Mouse (Mus musculus) kidney, postnatal 25 days (tissue): ENCODE data around the gene Capza1.
"Not testable (repeated sequence)": the region's sequence is repeated elsewhere in the genome, so short reads cannot be mapped to it uniquely, and the experiment has no call there.

Experiments
- DNase-seq, 2 experiments: peaks; one replicate each; pipeline ENCODE4 v3.0.0; 2021; ENCODE audit warnings: mixed read lengths in 2 of 2

Capza1 gene

DNA sequence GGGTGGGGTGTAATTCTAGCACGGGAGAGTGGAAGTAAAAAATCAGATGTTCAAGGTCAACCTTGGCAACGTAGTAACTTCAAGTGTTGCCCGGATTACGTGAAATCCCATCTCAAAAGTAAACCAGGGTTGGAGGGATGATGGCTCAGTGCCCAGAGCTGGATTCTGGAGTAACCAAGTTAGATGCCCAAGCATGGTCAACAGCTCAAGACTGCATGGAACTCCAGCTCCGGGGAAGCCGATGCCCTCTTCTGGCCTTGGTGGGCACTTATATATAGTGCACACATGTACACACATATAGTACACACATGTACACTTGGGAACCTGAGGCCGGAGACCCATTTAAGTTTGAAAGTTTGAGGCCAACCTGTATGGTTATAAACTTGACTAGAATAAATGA lies 48.2 kb downstream of the Capza1 start:
- DNase-seq, result no peak

DNA sequence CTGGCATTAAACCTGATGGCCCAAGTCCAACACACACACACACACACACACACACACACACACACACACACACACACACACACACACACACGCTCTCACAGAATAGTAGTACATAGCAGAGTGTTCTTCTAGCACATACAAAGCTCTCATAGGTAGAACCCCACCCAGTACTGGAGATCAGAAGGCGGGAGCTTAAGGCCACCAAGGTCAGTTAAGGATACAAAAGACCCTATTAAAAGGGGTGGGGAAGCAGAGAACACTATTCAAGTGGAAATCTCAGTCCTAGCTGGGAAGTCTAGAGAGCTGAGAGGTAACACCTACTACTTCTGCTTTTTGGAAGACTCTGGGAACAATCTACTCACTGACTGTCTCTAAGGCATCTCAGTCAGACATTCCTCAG lies 49.0 kb downstream of the Capza1 start:
- DNase-seq, result no peak

DNA sequence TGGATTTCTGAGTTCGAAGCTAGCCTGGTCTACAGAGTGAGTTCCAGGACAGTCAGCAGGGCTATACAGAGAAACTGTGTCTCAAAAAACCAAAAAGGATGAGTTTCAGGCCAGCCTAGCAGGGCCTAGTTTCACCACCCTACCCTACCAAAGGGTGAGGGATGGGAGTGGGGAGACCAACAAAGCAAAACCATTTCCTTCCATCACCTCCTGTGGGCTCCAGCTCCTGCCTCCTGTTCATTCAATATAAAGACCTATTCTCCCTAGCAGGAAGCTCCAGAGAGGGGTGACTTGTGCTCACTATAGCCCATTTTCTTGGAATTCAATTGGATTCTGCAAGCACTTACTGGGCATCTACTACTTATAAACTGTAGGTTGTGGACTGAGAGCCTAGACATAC lies 49.6 kb downstream of the Capza1 start:
- no peak for DNase-seq

GRCm38 (mm10) chr3:104813227-104813626 lies 51.1 kb downstream of the Capza1 start:
- DNase-seq, result not testable (repeated sequence)

DNA sequence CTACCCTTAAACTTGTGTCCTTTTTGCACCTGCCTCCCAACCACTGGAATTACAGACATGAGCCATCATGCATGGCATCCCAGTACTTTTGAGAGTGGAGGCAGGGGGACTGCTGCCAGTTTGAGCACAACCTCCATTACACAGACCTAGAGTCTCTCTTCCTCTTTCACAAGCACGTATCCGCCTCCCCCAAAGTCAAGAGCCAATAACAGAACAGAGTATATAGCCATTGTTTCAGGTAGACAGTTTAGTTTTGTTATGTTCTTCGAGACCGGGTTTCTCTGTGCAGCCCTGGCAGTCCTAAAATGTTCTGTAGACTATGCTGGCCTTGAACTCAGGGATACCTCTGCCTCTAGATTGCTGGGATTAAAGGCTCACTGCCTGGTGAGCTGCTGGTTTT lies 52.1 kb downstream of the Capza1 start:
- no peak for DNase-seq

- no peak for DNase-seq
Measured at GRCm38 (mm10) chr3:104811752-104812151, 52.6 kb downstream of the Capza1 start.

GRCm38 (mm10) chr3:104805539-104805938 lies 58.8 kb downstream of the Capza1 start:
- peak in 1 of 2 experiments; percentile 18 for DNase-seq

DNA sequence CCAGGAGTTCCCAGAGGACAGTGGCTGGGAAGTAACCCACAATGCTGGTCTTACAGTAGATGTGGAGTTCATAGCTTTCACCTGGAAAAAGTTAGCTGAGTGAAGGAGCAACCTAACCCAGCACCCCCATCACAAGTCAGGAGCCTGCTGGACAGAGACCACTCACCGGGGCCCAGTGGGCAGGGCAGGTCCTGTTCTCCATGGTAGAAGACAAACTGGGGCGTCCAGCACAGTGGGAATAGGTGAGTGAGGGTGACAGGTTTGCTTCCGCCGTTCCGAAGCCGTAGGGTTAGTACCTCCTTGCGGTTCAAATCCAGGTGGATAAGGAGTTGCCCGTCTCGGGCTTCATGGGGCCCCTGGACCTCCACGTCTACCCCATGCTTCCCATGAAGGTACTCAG lies 60.0 kb downstream of the Capza1 start:
- no peak for DNase-seq

GRCm38 (mm10) chr3:104801481-104801880 lies 62.8 kb downstream of the Capza1 start:
- DNase-seq, result peak in 1 of 2 experiments; percentile 19

GRCm38 (mm10) chr3:104800681-104801080 lies 63.6 kb downstream of the Capza1 start:
- peak in 1 of 2 experiments; percentile 19 for DNase-seq

DNA sequence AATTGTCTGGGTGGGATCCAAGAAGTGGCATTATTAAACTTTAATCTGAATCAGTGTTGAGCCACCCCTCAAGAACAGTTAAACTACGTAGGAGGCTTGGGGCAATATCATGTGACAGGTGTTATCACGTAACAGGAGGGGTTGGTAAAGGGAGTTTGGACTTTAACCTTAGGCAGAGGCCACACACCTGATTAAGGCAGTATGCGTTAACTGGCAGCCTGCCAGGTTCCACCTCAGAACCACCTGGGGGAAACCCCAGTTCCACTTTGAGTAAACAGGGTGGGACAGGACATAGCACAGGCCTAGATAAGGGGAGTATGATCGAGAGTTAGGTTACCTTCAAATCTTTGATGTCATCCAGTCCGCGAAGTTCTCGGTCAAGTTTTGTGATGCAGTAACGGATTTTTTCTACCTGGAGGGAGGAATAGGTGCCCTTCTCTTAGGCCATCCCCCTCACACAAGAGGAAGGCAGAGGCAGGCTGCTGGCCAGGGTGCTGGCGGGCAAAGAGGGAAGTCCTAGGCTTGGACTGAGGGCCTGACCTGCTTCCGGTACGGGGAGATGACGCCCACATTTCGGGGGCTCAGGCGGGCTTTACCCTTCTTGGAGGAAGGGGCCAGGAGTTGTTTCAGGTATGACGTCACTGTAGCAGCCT lies 67.7 kb downstream of the Capza1 start:
- peak; percentile 73 to 89 for DNase-seq

DNA sequence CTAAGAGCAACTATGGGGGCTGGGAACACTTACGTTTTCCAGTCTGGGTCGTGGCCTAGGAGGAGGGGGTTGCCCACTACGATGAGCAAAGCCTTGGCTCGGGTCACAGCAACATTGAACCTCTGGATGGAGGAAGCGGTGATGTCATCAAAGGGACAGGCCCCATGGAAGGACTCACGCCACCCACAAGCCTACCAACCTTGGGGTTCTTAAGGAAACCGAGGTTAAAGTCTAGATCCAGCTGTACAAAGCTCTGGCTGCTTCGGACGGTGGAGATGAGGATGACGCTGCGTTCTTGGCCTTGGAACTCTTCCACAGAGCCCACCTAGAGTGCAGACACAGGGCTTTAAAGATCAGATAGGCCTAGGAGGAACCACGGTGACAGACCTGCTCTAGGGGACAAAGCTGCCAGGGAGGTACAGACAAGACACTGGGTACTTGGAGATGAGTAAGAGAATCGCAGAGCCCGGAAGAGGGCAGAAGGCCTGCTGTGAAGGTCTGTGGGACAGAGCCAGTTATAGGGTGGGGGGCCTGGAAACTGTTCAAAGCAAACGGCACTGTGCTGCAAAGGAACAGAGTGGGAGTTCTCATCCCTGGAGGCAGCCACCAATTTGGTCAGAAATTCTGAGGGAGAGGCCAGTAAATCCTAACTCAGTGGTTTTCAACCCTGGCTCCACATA lies 68.5 kb downstream of the Capza1 start:
- no peak for DNase-seq

- DNase-seq, result no peak
Measured at GRCm38 (mm10) chr3:104794953-104795470, 69.3 kb downstream of the Capza1 start.

- peak; percentile 96 to 98 for DNase-seq
Measured at GRCm38 (mm10) chr3:104793871-104794828, 70.2 kb downstream of the Capza1 start.

DNA sequence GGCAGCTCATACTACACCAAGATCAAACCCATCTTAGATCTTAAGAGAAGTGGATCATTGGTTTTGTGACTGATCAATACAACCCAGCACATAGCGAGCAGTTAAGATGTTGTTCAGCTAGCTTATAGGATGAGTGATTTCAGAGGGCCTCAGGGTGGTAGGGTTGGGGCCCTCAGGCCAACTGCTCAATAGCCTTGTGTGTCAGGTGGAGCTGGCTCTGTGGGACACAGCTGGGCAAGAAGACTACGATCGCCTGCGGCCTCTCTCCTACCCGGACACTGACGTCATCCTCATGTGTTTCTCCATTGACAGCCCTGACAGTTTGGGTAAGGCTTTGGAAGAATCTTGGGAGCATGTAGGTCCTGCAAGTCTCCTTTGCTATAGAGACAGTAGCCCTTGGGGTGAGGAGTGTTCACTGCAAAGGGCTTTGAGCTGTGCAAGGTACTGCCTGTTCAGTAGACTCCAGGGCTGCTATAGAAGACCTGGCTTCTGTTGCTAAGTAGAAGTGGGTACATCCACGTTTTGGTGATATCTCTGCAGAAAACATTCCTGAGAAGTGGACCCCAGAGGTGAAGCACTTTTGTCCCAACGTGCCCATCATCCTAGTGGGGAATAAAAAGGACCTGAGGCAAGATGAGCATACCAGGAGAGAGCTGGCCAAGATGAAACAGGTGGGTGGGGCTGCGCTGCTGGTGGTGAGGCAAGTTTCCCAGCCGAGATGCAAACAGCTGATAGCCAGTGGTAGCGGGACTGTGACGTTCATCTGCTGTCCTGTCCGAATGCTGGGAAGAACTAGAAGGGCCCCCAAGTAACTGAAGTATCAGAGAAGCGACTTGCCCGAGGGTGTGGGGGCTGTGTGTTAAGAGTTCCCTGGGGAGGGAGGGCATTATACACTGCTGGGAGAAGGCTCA lies 71.7 kb downstream of the Capza1 start:
- no peak for DNase-seq

GRCm38 (mm10) chr3:104791671-104792070 lies 72.6 kb downstream of the Capza1 start:
- DNase-seq, result no peak

- DNase-seq, result no peak
Measured at GRCm38 (mm10) chr3:104791017-104791416, 73.3 kb downstream of the Capza1 start.

DNA sequence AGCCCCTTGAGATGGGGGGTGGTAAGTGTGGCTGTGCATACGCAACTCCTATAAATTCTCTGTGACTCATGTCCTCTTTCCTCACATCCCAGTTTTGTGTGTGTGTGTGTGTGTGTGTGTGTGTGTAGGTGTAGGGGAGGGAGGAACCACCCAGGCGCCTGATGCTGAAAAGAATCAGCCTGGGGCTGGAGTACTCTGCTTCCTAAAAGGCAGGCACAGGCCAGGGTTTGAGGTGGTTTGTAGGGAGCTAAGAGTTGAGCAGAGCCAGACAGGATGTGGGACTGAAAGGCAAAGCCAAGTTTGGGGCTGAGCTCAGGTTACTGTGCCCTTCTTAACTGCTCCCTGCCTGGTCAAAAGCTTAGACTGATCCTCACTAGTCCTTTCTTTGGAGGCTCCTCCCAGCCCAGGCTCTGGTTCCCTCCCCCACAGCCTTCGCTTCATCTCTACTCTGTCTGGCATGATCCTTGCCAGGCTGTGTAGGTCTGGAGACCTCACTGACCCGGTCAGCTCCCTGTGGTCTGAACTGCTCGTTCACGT lies 73.8 kb downstream of the Capza1 start:
- peak; percentile 52 to 81 for DNase-seq

DNA sequence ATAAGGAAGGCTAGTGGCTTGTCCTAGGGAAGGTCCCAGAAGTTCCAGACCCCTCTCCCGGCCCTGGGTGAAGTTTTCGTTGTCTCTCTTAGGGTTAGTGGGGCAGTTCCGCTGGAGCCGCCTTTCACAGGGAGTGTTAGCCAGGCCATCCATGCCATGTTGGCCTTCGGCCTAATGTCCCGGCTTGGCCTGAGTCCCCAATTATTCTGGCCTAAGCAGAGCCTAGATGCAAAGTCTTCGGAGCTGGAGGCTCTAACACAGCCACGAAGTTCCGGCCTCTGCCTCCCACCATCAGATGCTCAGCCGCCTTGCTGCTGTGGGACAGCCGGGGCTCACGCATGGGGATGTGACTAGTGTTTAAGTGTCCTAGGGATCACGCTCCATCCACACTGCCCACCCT lies 74.5 kb downstream of the Capza1 start:
- DNase-seq, result peak; percentile 68 to 77

- DNase-seq, result peak in 1 of 2 experiments; percentile 63
Measured at GRCm38 (mm10) chr3:104789312-104789605, 75.0 kb downstream of the Capza1 start.

DNA sequence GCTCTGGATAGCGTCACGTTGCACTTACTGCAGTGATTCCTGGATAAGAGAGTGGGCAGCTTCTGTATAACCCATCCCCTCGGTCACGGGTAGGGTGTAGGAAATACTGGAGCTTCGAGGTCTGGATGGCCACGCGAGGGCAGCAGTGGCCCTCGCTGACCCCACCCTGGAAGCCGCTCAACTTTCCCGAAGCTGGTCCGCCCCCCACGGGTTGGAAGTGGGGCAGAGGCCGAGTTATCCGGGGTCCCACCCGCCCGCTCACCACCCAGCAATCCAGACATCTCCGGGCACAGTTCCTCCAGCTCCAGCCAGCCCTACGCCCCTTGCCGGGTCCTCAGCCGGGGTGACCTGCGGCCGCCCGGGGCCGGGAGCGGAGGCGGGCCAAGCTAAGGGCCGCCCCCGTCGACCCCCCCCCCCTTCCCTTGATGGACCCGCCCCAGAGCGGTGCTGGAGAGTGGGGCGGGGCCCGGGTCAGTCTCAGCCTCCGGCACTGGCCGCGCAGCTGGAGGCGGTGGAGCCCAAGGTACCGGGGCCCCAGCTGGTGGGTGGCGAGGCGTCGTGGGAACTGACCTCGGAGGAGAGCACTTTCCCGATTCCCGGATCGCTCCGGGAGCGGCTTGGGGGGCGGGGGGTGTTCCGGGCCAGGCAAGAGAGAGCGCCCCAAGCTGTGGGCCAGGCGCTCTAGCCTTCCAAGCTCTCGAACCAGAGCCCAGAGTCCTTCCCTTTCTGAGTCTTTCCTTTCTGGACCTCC lies 75.6 kb downstream of the Capza1 start:
- peak; percentile 87 to 94 for DNase-seq
